Mouse (Mus musculus) liver, embryonic 13.5 days (tissue): Measurements from ENCODE around the gene Fcrl6. TPM values are rescaled to one million over a fixed set of nuclear protein-coding genes. Genes with fewer than 3 reads are reported as not detected.

ENCODE experiments used
- polyA plus RNA-seq: library from polyadenylated mRNA; unstranded; fragments of >200 nt; fragmentation: Nextera tagmentation; extraction: Ambion mirVana; gene quantifications from 2 replicates; pipeline ENCODE4 v1.2.1, GENCODE M21; 2015

The Fcrl6 gene
- polyA plus RNA-seq, 1 experiment from 2014 or later, result not detected

Other genes with a start within 250 kb of the Fcrl6 start
- gene Pigm, start 226.0 kb downstream of the Fcrl6 start, polyA plus RNA-seq, result 2.4 and 2.7 TPM in 2 replicates
- 1.5 and 1.9 TPM in 2 replicates for gene Slamf9, start 127.2 kb downstream of the Fcrl6 start, polyA plus RNA-seq
- gene Igsf9, start 120.8 kb downstream of the Fcrl6 start, polyA plus RNA-seq, result 1.6 and 2.5 TPM in 2 replicates
- 127 and 145 TPM in 2 replicates for gene Tagln2, start 102.5 kb downstream of the Fcrl6 start, polyA plus RNA-seq
- gene Cfap45, start 81.8 kb downstream of the Fcrl6 start, polyA plus RNA-seq, result 0.17 and 0.44 TPM in 2 replicates
- gene Vsig8, start 46.6 kb downstream of the Fcrl6 start, polyA plus RNA-seq, result not detected in 2 replicates
- gene Slamf8, start 12.0 kb downstream of the Fcrl6 start, polyA plus RNA-seq, result 0.10 and 0.12 TPM in 2 replicates
- 4.6 TPM in 2 replicates for gene Dusp23, start 30.4 kb upstream of the Fcrl6 start, polyA plus RNA-seq
- 14.7 and 16.8 TPM in 2 replicates for gene Crp, start 95.5 kb upstream of the Fcrl6 start, polyA plus RNA-seq